Mouse (Mus musculus) brown adipose tissue, adult 24 weeks (tissue): ENCODE results near the gene Radil. TPM values are rescaled to one million over a fixed set of nuclear protein-coding genes. Genes with fewer than 3 reads are reported as not detected.

Experiments
- H3K27ac ChIP-seq: fragments of 200-500 bp; replicated peaks from 2 replicates; pipeline ENCODE4 v1.5.1; 2012; ENCODE audit warnings: low read depth, mild to moderate bottlenecking, low read length
- H3K4me1 ChIP-seq: fragments of 200-500 bp; 2 replicates; pipeline ENCODE4 v1.6.1; 2012; ENCODE audit warnings: low read length, mixed read lengths; ENCODE audit not compliant: control insufficient read depth, insufficient read depth, insufficient read length
- H3K4me3 ChIP-seq: fragments of 200-500 bp; 2 replicates; pipeline ENCODE4 v1.5.1; 2012; ENCODE audit warnings: low read depth, mild to moderate bottlenecking, low read length, moderate library complexity; ENCODE audit not compliant: insufficient read depth
- polyA plus RNA-seq: library from polyadenylated mRNA; stranded (reverse); fragments of >200 nt; gene quantifications from 2 replicates; pipeline ENCODE4 v1.2.4, GENCODE M21; 2012; ENCODE audit not compliant: missing spikeins, insufficient read depth, insufficient read length

Radil gene
- polyA plus RNA-seq, 1 experiment, result 11.7 TPM

GRCm38 (mm10) chr5:142555866-142556265 lies 5.0 kb upstream of the Radil start:
- Histone ChIP-seq H3K4me1 (peaks cover 8% of the 10 kb centered on the region), H3K27ac (peak overlapping the region; percentile 85), H3K4me3 (no peak overlapping the region)

DNA sequence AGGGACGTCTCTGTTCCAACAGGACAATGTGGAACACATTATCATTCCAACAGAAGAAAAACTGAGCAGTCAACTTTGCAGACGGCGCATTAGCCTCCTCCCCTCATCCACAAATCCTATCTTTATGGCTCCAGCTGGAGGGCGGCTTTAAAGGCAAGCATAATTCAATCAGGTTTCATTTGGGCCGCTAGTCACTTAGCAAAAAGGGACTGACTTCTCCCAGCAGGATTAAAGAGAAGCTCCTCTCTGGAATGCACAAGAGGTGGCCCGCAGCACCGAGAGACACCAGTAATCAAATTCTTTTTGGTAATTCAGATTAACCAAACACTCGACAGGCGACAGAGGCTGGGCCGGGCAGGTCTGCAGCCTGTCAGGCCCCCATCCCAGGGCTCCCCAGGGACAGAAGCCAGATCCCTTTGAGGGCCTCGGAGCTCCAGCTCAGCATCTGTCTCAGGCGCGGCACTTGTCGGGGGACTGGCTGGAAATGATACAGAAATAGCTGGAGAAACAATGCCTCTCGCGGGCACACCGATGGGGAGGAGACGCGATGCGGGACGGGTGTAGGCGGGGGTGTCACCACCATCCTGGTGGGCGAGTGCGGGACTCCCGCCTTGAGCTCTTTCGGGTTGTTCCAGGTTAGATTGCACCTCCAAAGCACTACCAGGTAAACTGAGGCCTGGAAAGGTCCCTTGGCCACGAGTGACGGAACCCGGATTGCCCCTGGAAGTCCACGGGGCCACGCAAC lies 765 bp downstream of the Radil start:
- peak overlapping the region; percentile 60; the same call in 1 of the 2 replicates for H3K27ac ChIP-seq
- H3K4me3 ChIP-seq, result peak overlapping the region; percentile 76
- H3K4me1 ChIP-seq, result peaks cover 8% of the 10 kb centered on the region

DNA sequence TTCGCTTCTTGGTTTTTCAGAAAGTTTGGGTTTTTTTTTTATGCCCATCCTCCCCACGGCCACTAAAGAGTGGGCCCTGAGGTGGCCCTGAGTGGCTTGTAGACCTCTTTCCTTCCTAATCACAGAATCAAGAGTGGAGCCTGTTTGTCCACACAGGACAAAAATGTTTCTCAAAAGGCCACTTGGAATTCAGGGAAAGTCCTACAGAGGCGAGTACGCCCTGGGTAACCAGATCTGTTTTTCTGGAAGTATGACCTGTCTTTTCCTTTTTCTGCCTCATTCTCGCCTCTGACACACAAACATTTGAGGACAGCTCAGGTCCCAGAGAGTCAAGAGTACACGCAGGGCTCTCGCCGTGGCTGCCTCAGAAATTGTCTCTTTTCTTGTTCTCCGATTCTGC lies 1.5 kb downstream of the Radil start:
- H3K4me3 ChIP-seq, result peak overlapping the region; percentile 76
- peak overlapping the region; percentile 60 for H3K27ac ChIP-seq
- peaks cover 3% of the 10 kb centered on the region for H3K4me1 ChIP-seq

DNA sequence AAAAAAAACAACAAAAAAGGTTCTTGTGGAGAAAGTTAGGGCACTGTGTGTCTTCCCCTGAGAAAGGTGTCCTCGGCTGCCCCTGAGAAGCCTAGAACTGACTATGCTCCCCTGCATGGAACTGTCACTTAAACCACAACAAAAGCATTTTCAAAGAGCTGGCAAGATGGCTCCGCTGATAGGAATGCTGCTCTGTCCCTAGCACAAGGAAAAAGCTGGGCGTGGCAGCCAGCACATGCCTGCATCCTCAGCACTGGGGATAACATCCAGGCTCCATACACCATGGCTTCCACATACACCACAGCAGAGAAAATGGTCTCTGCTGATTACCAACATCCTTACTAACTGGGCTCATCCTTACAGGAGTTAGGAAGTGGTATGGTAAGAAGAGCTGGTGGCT lies 3.8 kb downstream of the Radil start:
- Histone ChIP-seq H3K4me3 (no peak overlapping the region), H3K27ac (no peak overlapping the region), H3K4me1 (no peaks in the 10 kb centered on the region)

GRCm38 (mm10) chr5:142546344-142546743 lies 4.6 kb downstream of the Radil start:
- no peaks in the 10 kb centered on the region for H3K4me1 ChIP-seq
- no peak overlapping the region for H3K4me3 ChIP-seq
- H3K27ac ChIP-seq, result no peak overlapping the region

DNA sequence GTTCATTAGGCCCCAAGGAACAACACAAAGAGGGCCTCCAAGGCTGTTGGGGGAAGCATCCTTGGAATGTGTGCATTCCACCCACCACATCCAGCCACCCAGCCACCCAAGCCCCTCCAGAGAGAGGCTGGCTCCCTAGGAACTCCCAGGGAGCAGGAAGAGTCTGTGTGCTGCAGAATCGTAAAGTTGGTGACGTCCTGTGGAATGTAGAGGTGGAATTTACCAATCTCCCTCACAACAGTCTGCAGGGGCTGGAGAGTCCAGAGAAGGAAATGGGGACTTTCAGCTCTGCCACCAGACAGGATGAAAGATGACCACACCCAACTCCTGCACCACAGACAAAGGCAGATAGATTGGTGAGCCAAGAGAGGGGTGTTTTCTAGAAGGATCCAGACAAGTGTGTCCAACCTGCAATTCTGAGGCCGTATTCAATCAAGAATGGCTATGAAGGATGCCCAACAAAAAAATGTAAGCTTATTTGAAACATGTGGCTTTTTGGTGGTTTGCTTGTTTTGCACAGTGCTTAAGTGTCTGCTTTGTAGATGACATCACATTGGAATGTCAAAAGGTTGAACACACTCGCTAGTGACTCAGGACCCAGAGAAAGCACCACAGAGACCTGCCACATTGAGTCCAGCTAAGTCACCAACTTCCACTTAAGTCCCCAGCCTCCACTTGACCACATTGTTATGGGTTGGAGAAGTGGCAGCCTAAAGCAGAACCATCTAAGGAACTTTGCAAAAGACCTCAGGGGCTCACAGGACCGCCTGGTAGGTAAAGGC lies 5.7 kb downstream of the Radil start:
- Histone ChIP-seq H3K4me1 (no peaks in the 10 kb centered on the region), H3K27ac (no peak overlapping the region)

GRCm38 (mm10) chr5:142537286-142537685 lies 13.6 kb downstream of the Radil start:
- Histone ChIP-seq H3K4me1 (no peaks in the 10 kb centered on the region), H3K27ac (no peak overlapping the region), H3K4me3 (no peak overlapping the region)

More for the DNA sequence above, 5.7 kb downstream of the Radil start:
- H3K4me3 ChIP-seq, result no peak overlapping the region

DNA sequence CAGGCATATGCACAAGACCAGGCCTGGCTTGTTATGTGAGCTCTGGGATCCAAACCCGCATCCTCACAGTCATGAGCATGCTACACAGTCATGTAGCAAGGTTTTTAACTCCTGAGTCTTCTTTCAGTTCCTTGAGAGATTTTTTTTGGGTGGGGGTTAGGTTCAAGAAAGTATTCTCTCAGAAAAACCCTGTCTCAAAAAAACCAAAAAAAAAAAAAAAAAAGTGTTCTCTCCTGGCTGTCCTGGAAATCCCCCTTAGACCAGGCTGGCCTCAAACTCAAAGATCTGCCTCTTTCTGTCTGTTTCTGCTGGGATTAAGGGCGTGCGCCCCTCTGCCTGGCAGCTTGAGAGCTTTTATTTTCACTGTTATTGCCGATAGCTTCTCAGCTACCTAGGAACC lies 15.5 kb downstream of the Radil start:
- Histone ChIP-seq H3K27ac (no peak overlapping the region), H3K4me3 (no peak overlapping the region), H3K4me1 (no peaks in the 10 kb centered on the region)

GRCm38 (mm10) chr5:142529915-142530314 lies 21.0 kb downstream of the Radil start, which contains the start of gene Papolb:
Papolb (minus strand) TSS chr5:142530076.
- Histone ChIP-seq H3K4me1 (no peaks in the 10 kb centered on the region), H3K27ac (no peak within 1 kb of the TSS), H3K4me3 (no peak within 1 kb of the TSS)

DNA sequence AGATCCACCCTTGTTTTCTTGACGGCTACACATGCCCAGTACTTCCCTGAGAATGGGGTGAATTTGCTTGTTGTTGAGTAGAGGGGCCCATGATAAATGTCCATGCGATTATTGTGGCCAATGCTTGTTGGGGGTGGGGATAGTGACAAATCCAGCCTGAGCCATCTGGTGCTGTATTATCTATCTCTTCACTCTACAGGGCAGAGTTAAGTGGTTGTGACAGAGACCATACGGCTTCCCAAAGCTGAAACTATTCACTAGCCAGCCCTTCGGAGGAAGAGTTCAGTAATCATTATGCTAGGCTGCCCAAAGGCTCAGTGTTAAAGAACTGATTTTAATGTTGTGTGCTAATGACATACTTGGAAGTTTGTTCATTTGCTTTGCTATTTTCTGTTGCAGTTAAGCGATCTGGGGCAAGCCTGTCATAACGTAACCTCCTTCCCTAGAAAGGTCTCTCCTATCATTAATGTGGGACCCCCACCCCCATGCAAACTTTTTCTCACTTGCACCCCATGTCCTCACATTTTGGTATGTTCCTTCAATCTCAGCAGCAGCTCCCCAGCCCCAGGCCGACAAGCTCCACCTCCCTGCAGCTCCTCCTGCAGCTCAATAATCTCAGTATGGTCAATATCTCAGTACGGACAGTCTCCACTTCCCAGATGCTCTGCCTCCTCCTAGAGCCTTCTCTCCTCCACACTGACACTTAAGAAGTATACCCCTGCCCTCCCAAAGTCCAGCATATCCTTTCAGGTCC lies 26.0 kb downstream of the Radil start:
- H3K4me3 ChIP-seq, result no peak overlapping the region
- no peaks in the 10 kb centered on the region for H3K4me1 ChIP-seq
- H3K27ac ChIP-seq, result no peak overlapping the region

- no peak overlapping the region for H3K27ac ChIP-seq
- H3K4me3 ChIP-seq, result no peak overlapping the region
- H3K4me1 ChIP-seq, result no peaks in the 10 kb centered on the region
These were observed 29.6 kb downstream of the Radil start for GRCm38 (mm10) chr5:142521195-142521866.

DNA sequence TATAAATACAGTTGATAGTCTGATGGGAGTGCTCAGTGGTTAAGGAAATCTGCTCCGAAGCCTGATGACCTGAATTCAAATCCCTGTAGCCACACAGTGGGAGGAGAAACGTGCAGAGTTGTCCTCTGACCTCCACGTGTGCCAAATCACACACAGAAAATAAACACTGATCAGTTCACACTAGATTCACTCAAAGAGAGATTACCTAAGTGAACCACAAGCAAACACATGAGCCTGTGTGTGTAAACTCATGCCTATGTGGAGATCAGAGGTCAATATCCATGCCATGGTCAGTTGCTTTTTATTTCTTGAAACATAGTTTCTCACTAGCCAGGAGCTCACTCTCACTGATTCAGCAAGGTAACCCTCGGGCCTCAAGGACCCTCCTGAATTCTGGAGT lies 30.5 kb downstream of the Radil start:
- no peak overlapping the region for H3K27ac ChIP-seq
- no peaks in the 10 kb centered on the region for H3K4me1 ChIP-seq
- no peak overlapping the region for H3K4me3 ChIP-seq

DNA sequence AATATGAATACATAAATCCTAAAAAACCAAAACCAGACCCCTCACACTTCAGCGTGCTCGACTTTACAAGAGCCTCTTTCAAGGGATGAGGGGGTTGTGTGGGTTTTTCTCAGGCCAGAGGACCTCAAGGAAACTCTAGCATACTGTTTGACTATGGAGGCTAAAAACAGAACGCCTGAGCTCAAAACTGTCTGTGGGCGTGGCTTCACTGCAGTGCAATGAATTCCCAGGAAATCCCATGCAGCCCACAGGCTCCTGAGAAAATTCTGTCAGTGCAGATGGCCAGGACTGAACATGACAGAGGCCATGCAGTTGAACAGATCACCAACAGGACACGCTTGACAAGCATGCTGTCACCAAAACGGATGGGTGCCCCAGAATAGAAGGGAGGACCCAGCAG lies 31.9 kb downstream of the Radil start:
- no peaks in the 10 kb centered on the region for H3K4me1 ChIP-seq
- H3K4me3 ChIP-seq, result no peak overlapping the region
- H3K27ac ChIP-seq, result no peak overlapping the region

GRCm38 (mm10) chr5:142512112-142512511 lies 38.8 kb downstream of the Radil start:
- no peak overlapping the region for H3K27ac ChIP-seq
- no peak overlapping the region for H3K4me3 ChIP-seq
- no peaks in the 10 kb centered on the region; the same call in 1 of the 2 replicates for H3K4me1 ChIP-seq

- Histone ChIP-seq H3K4me3 (no peak overlapping the region), H3K27ac (no peak overlapping the region)
These were observed 40.9 kb downstream of the Radil start for GRCm38 (mm10) chr5:142510061-142510414.

More at GRCm38 (mm10) chr5:142510061-142510414, 40.9 kb downstream of the Radil start:
- no peaks in the 10 kb centered on the region; the same call in 1 of the 2 replicates for H3K4me1 ChIP-seq
